Mouse (Mus musculus) adrenal gland, postnatal 10 days (tissue): Measurements from ENCODE around the gene Gm8159. TPM values are rescaled to one million over a fixed set of nuclear protein-coding genes. Genes with fewer than 3 reads are reported as not detected.
"Not testable (repeated sequence)": the region's sequence is repeated elsewhere in the genome, so short reads cannot be mapped to it uniquely, and the experiment has no call there.

Source experiments
- DNase-seq: peaks from one replicate; pipeline ENCODE4 v3.0.0; 2021; ENCODE audit warnings: mixed read lengths
- long read RNA-seq, 2 experiments: library from polyadenylated mRNA; stranded (forward); transcript quantifications; one replicate each; pipeline ENCODE4 v2.0.0; 2021
- total RNA-seq, 2 experiments: library from RNA; stranded (reverse); gene quantifications; 2 replicates each; pipeline ENCODE4 v1.2.3; 2021

Gene Gm8159
- total RNA-seq = not detected
- long read RNA-seq, experiment 1, partial matches to known transcripts = 0 of 1 reads
- long read RNA-seq, experiment 1, other reads (novel, unspliced or antisense) = 1 of 1 reads
- long read RNA-seq, experiment 2 = 0 reads

DNA sequence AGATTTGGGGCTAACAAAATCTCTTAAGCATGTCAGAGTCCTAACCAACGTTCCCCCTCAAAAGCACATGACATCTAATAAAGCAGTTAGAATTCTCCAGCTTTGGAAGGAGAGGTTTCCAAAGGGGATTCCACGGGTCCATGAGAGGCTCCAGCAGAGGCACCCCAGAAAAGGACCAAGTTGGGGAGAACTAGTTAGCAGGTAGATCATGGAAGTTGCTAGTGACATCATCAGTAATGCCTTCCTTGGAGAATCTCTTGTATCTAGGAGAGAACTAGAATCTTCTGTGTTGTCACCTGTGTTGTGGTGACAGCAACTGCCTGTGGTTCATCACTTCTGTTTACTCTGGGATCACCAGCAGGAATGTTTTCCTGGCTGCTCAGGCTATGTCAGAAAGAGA is at the start of gene Gm8159:
TSS of gene Gm8159 (plus strand) at position 301 of the 400 bp plus-strand sequence.
- not testable (repeated sequence) for DNase-seq

DNA sequence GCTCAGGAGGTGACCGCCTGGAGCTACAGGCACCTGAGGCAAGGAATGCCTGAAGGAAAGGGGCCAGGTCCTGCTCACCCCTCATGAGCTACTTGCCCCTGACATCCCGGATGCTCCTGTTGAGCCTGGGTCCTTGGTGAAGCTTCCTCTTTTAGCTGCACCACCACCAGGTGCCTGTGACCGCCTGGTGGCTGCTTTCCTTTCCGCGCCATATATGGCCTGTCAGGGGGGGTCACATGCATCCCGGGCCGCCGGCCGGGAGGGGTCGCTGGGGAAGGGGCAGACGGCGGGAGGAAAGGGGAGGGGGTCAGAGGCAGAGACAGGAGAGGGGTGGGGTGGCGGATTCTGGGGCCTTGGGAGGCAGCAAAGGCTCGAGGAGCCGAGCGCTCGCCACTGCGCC is 17.2 kb downstream of the Gm8159 start:
- DNase-seq = peak; percentile 0

DNA sequence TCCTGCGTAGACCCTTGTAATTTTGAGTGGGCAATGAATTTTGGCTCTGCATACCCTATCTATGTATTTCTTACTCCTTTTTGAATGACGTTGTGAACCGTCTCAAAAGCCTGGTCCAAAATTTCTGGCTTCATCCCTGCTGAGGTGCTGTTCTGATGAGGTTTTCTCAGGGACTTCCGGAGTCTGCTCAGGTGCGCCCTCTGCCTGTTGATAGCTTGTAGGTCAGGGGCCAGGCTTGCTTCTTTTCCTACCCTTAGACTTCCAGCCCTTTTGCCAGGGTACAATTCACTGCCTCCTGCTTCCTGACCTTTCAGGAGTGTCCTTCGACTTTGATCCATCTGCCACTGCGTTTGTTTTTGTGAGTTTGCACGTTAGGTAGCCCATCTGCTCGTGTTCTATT is 18.2 kb downstream of the Gm8159 start:
- DNase-seq = peak; percentile 2

DNA sequence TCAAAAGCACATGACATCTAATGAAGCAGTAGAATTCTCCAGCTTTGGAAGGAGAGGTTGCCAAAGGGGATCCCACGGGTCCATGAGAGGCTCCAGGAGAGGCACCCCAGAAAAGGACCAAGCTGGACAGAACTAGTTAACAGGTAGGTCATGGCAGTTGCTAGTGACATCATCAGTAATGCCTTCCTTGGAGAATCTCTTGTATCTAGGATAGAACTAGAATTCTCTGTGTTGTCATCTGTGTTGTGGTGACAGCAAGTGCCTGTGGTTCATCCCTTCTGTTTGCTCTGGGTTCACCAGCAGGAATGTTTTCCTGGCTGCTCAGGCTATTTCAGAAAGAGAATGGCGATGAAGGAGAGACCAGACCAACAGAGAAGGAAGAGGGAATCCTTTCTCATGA is 31.7 kb downstream of the Gm8159 start, which contains the start of gene Gm3239:
TSS of gene Gm3239 (plus strand) at position 301 of the 400 bp plus-strand sequence.
- not testable (repeated sequence) for DNase-seq

Other genes with a start within 250 kb of the Gm8159 start
- gene Gm3159, start 234.8 kb upstream of the Gm8159 start, total RNA-seq = not detected
- under 1 TPM; 0.27 to 0.70 TPM for gene Gm3164, start 216.9 kb upstream of the Gm8159 start, total RNA-seq
- 1 to 10 TPM in 1 of 2 experiments, not detected in 1; 4.0 TPM for gene Gm3173, start 201.4 kb upstream of the Gm8159 start, total RNA-seq
- gene Gm3182, start 150.6 kb upstream of the Gm8159 start, total RNA-seq = not detected
- gene Gm3047, start 76.9 kb upstream of the Gm8159 start, total RNA-seq = not detected
- gene Gm3239, start 31.8 kb downstream of the Gm8159 start, total RNA-seq = not detected
- gene Gm7876, start 76.9 kb downstream of the Gm8159 start, total RNA-seq = not detected
- gene Gm3252, start 94.4 kb downstream of the Gm8159 start, total RNA-seq = under 1 TPM in 1 of 2 experiments, not detected in 1; 0.39 TPM
- not detected for gene Gm9602, start 144.0 kb downstream of the Gm8159 start, total RNA-seq
- not detected for gene Gm3269, start 205.8 kb downstream of the Gm8159 start, total RNA-seq
- gene Gm3264, start 223.2 kb downstream of the Gm8159 start, total RNA-seq = 1 to 10 TPM in 1 of 2 experiments, not detected in 1; 4.7 TPM